In genomic region chr15:17088644-17089228, GRCm38 (mm10) we compare ENCODE assay signal across 28 mouse cellular contexts.
"Had no signal": no experiment of that assay in that cellular context is flagged by ENCODE, and none has a peak within 500 bp of the region (broad histone marks: within the 10 kb centered on the region; RNA-seq: fewer than 3 reads in every experiment).

No protein-coding gene starts in this region.

- ATAC-seq: hindbrain, embryonic 16.5 days; inflammation-experienced regulatory T-cells, adult 6 months had no signal

- H3K4me3 ChIP-seq: gastrocnemius, adult 2 months; heart, embryonic 10.5 days; heart, embryonic 12.5 days; hindbrain, embryonic 10.5 days; hindbrain, embryonic 12.5 days; kidney, embryonic 15.5 days; limb, embryonic 10.5 days; limb, embryonic 12.5 days; liver, embryonic 13.5 days; liver, embryonic 15.5 days had no signal

- H3K4me1 ChIP-seq: heart, embryonic 10.5 days; heart, embryonic 12.5 days; hindbrain, embryonic 10.5 days; hindbrain, embryonic 12.5 days; kidney, embryonic 15.5 days; limb, embryonic 10.5 days; limb, embryonic 12.5 days; liver, embryonic 13.5 days; liver, embryonic 15.5 days had no signal

- H3K27me3 ChIP-seq: heart, embryonic 12.5 days; hindbrain, embryonic 12.5 days; kidney, embryonic 15.5 days; limb, embryonic 12.5 days; liver, embryonic 13.5 days; liver, embryonic 15.5 days had no signal

- DNase-seq: gastrocnemius, adult 2 months; gastrocnemius, postnatal 10 days; gastrocnemius, postnatal 25 days; heart, adult 18-20 months; heart, postnatal 10 days; heart, postnatal 4 days; kidney, adult 11 months; kidney, adult 2 months; kidney, adult 9 months; kidney, postnatal 14 days; kidney, postnatal 36 days; layer of hippocampus, adult 9-11 months; layer of hippocampus, postnatal 36 days; liver; liver, embryonic 13.5 days had no signal

- H3K36me3 ChIP-seq: heart, embryonic 10.5 days; heart, embryonic 12.5 days; hindbrain, embryonic 10.5 days; hindbrain, embryonic 12.5 days; kidney, embryonic 15.5 days; limb, embryonic 10.5 days; limb, embryonic 12.5 days; liver, embryonic 13.5 days; liver, embryonic 15.5 days had no signal

- H3K9ac ChIP-seq: heart, embryonic 12.5 days; hindbrain, embryonic 12.5 days; hindbrain, embryonic 14.5 days; kidney, embryonic 15.5 days; limb, embryonic 12.5 days; liver, embryonic 13.5 days; liver, embryonic 15.5 days had no signal

- H3K27ac ChIP-seq: gastrocnemius, adult 2 months; heart, embryonic 10.5 days; hindbrain, embryonic 10.5 days; hindbrain, embryonic 12.5 days; hindbrain, embryonic 14.5 days; kidney, embryonic 15.5 days; kidney, postnatal 0 days; limb, embryonic 10.5 days; limb, embryonic 12.5 days; liver, embryonic 13.5 days; liver, embryonic 15.5 days had no signal

- H3K9me3 ChIP-seq: heart, embryonic 10.5 days; heart, embryonic 12.5 days; hindbrain, embryonic 10.5 days; hindbrain, embryonic 12.5 days; kidney, embryonic 15.5 days; limb, embryonic 10.5 days; limb, embryonic 12.5 days; liver, embryonic 13.5 days; liver, embryonic 15.5 days had no signal

- H3K4me2 ChIP-seq: heart, embryonic 12.5 days; hindbrain, embryonic 12.5 days; hindbrain, embryonic 14.5 days; kidney, embryonic 15.5 days; limb, embryonic 12.5 days; liver, embryonic 11.5 days; liver, embryonic 13.5 days; liver, embryonic 15.5 days had no signal
